Mouse (Mus musculus): ENCODE results near the gene Dusp12. TPM values are rescaled to one million over a fixed set of nuclear protein-coding genes. Genes with fewer than 3 reads are reported as not detected.

Dusp12 gene
- polyA plus RNA-seq, 1 experiment, result 13.8 TPM

DNA sequence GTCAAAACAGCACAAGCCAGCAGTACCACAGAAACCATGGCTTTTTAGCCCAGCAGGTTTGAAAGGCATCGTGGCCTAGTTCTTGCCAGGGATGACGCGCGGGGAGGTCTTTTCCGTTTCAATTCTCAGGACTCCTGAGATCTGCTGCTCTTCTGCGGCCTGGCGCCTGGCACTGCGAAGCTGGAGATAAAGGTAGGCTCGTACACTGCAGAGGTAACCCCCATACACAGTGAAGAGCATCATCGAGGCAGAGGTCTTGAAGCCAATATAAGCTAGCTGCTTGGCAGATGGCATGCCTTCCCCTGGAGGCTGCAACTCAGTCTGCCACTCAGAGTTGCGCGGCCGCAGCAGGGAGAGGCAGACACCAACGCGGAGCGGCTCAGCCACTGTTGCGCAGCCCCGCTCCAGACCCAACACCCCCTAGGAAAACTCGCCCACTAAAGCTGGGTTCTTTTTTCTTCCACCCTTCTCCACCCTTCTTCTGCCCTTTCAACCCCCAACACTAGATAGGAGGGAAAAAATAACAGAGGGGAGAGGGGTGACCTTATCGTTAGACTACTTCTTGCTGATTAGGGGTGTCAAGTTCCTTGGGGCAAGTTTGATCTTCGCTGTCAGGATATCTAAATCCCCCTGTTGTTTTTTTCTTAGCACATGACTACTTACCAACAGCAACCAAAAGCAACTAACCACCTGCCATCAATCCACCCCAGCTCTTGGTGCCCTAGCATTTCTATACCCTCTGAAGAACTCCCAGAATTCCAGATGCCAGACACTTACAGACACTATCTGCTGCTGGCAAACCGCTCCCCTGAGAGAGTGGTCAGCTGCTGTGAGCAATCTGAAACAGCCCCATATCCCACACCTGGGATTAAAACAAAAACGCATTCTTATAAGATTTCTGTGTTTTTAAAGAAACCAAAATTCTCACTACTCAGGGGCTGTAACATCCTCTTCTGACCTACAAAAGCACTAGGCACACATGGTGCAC, 34.4 kb downstream of the Dusp12 start:
- 93% methylated on average over 23 of the region's 23 CpGs for WGBS
- Histone ChIP-seq H3K4me1 (ENCODE audit: control insufficient read depth, insufficient read depth, low read length) (no peaks in the 10 kb centered on the region), H3K4me3 (ENCODE audit: insufficient read depth, low read depth, low read length) (no peak overlapping the region), H3K27ac (ENCODE audit: insufficient read depth, low read depth, low read length) (no peak overlapping the region), H3K27me3 (replicated peaks; ENCODE audit: control insufficient read depth, insufficient read depth, low read length) (no peaks in the 10 kb centered on the region), H3K36me3 (ENCODE audit: control insufficient read depth, insufficient read depth, low read length) (no peaks in the 10 kb centered on the region; the same call in 1 of the 2 replicates)
- DNase-seq, result no peak
- TF ChIP-seq POLR2A (IDR thresholded peaks at IDR 0.05; ENCODE audit: low read depth, low read length), result no peak
- no peak for TF ChIP-seq CTCF (conservative IDR thresholded peaks at IDR 0.05; ENCODE audit: insufficient read depth, insufficient read length, low read depth, low read length)

DNA sequence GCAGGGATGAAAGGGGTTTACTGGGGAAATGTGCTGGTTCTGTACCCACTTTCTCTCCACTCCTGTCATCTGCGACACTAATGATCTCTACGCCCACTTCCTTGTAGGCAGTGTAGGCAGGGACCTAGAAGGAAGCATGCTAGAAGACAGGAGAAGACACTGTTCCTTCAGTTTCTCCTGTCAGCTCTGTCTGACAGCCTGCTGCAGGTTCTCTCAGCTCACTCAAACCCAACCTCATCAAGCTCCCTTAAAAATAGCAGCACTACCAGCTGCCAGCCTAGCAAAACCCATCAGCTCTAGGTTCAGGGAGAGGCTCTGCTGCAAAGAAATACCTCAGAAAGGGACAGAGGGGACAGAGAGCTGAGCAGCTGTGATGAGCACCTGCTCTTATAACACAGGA, 35.3 kb downstream of the Dusp12 start:
- Histone ChIP-seq H3K27ac (ENCODE audit: insufficient read depth, low read depth, low read length) (no peak overlapping the region), H3K4me3 (ENCODE audit: insufficient read depth, low read depth, low read length) (no peak overlapping the region), H3K4me1 (ENCODE audit: control insufficient read depth, insufficient read depth, low read length) (no peaks in the 10 kb centered on the region), H3K27me3 (replicated peaks; ENCODE audit: control insufficient read depth, insufficient read depth, low read length) (no peaks in the 10 kb centered on the region), H3K36me3 (ENCODE audit: control insufficient read depth, insufficient read depth, low read length) (no peaks in the 10 kb centered on the region; the same call in 1 of the 2 replicates)
- WGBS, result 85% methylated on average over 2 of the region's 2 CpGs
- TF ChIP-seq CTCF (conservative IDR thresholded peaks at IDR 0.05; ENCODE audit: insufficient read depth, insufficient read length, low read depth, low read length) (no peak), POLR2A (IDR thresholded peaks at IDR 0.05; ENCODE audit: low read depth, low read length) (no peak)
- DNase-seq, result no peak

DNA sequence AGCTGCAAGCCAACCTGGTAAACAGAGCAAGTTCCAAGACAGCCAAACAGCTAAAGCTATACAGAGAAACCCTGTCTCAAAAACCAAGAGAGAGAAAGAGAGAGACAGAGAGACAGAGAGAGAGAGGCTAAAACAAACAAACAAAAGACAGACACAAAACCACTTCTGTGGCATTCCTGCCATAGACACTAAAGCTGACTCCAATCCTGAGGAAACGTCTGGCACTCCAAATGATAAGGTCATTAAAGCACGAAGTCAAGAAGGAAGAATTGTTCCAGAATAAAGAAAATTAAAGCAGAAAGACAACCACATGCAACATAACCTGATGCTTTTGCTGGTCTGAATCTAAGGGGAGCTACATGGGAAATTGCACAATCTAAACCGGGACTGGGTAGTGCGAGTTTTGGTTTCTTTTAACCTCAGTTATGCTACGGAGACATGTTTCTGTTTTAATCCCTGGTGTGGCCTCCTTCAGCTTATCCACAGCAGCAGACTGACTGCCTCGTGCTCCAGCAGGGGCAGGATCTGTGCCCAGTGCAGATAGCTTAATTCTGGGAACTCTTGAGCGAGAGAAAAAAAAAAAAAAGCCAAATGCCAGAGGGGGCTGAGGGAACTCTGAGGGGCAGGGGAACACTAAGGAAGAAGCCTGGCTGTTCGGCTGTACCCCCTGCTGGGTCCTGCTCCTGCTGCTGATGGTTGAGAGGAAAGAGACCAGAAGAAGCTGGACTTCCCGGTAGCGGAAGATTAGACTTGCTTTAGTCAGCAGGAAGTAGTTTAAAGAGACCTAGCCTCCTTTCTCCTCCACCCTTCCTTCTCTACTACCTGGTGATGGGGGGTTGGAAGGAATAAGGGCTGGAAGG, 39.7 kb downstream of the Dusp12 start:
- H3K4me3 ChIP-seq (ENCODE audit: insufficient read depth, low read depth, low read length), result no peak overlapping the region
- H3K4me1 ChIP-seq (ENCODE audit: control insufficient read depth, insufficient read depth, low read length), result no peaks in the 10 kb centered on the region
- no peaks in the 10 kb centered on the region for H3K27me3 ChIP-seq (replicated peaks; ENCODE audit: control insufficient read depth, insufficient read depth, low read length)
- TF ChIP-seq POLR2A (IDR thresholded peaks at IDR 0.05; ENCODE audit: low read depth, low read length) (no peak), CTCF (conservative IDR thresholded peaks at IDR 0.05; ENCODE audit: insufficient read depth, insufficient read length, low read depth, low read length) (no peak)
- H3K27ac ChIP-seq (ENCODE audit: insufficient read depth, low read depth, low read length), result no peak overlapping the region
- no peak for DNase-seq
- 71% methylated on average over 10 of the region's 10 CpGs for WGBS
- no peaks in the 10 kb centered on the region; the same call in 1 of the 2 replicates for H3K36me3 ChIP-seq (ENCODE audit: control insufficient read depth, insufficient read depth, low read length)

DNA sequence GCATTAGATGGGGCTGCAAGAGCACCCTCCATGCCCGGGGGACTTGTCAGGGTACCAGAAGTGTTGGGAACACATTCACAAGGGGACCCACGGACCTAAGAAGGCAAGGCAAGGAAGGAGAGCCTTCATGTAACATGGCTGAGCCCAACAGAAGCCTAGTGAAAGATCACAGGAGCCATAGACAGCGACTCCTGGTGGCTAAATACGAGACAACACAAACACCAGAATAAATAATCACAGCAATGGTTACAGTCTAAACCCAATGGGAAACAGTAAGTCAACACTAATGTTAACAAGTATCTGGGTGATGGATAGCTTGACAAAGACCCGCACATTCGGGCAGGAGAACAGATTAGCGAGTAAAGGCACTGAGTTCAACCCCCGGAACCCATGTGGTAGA, 41.0 kb downstream of the Dusp12 start:
- H3K4me3 ChIP-seq (ENCODE audit: insufficient read depth, low read depth, low read length), result no peak overlapping the region
- WGBS, result 69% methylated on average over 8 of the region's 8 CpGs
- no peaks in the 10 kb centered on the region for H3K27me3 ChIP-seq (replicated peaks; ENCODE audit: control insufficient read depth, insufficient read depth, low read length)
- no peaks in the 10 kb centered on the region; the same call in 1 of the 2 replicates for H3K36me3 ChIP-seq (ENCODE audit: control insufficient read depth, insufficient read depth, low read length)
- H3K27ac ChIP-seq (ENCODE audit: insufficient read depth, low read depth, low read length), result no peak overlapping the region
- DNase-seq, result no peak
- TF ChIP-seq POLR2A (IDR thresholded peaks at IDR 0.05; ENCODE audit: low read depth, low read length), result no peak
- TF ChIP-seq CTCF (conservative IDR thresholded peaks at IDR 0.05; ENCODE audit: insufficient read depth, insufficient read length, low read depth, low read length), result peak; percentile 47
- no peaks in the 10 kb centered on the region for H3K4me1 ChIP-seq (ENCODE audit: control insufficient read depth, insufficient read depth, low read length)

DNA sequence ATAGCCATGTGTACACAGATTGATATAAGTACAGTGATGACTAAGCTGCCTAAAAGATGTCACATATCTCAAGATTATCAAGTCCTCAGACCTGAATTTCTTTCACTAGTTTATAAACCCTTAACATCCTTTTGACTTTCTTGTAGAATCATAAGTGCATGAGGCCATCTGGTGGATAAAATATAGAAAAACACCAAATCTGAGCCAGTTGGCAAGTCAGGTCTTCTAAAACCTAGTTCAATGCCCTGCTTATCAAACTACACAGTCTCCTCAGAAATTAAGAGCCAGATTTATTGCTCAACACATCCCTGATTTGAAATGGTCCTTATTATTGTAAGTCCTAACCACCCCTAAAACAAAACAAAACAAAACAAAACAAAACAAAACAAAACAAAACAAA, 45.7 kb downstream of the Dusp12 start:
- no peaks in the 10 kb centered on the region for H3K36me3 ChIP-seq (ENCODE audit: control insufficient read depth, insufficient read depth, low read length)
- TF ChIP-seq CTCF (conservative IDR thresholded peaks at IDR 0.05; ENCODE audit: insufficient read depth, insufficient read length, low read depth, low read length) (0 out of 2 replicates have a peak, but pooled peaks have one; percentile 16), POLR2A (IDR thresholded peaks at IDR 0.05; ENCODE audit: low read depth, low read length) (no peak)
- H3K4me3 ChIP-seq (ENCODE audit: insufficient read depth, low read depth, low read length), result no peak overlapping the region
- no peaks in the 10 kb centered on the region for H3K4me1 ChIP-seq (ENCODE audit: control insufficient read depth, insufficient read depth, low read length)
- H3K27ac ChIP-seq (ENCODE audit: insufficient read depth, low read depth, low read length), result no peak overlapping the region
- peak; percentile 56 for DNase-seq
- H3K27me3 ChIP-seq (replicated peaks; ENCODE audit: control insufficient read depth, insufficient read depth, low read length), result no peaks in the 10 kb centered on the region

DNA sequence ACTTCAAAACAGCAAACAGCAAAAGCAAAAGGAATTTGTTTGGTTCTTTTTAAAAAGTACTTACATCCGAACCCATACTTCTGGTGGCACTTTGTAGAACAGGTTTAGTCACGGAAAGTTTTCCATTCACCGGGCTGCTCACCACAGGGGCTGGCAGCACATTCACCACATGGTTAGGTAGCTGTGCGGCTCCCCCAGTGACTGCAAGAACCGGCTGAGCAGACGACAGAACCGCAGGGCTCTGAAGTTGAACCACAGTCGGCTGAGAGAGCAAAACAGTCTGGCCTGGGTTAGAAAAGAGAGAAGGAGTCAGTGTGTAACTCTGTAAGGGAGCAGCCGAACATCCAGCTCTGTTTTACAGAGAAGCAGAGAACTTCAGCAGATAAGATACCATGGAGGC, 50.6 kb downstream of the Dusp12 start:
- H3K27me3 ChIP-seq (replicated peaks; ENCODE audit: control insufficient read depth, insufficient read depth, low read length), result no peaks in the 10 kb centered on the region
- H3K36me3 ChIP-seq (ENCODE audit: control insufficient read depth, insufficient read depth, low read length), result no peaks in the 10 kb centered on the region
- DNase-seq, result peak; percentile 45
- TF ChIP-seq CTCF (conservative IDR thresholded peaks at IDR 0.05; ENCODE audit: insufficient read depth, insufficient read length, low read depth, low read length) (no peak), POLR2A (IDR thresholded peaks at IDR 0.05; ENCODE audit: low read depth, low read length) (no peak)
- no peaks in the 10 kb centered on the region for H3K4me1 ChIP-seq (ENCODE audit: control insufficient read depth, insufficient read depth, low read length)
- no peak overlapping the region for H3K4me3 ChIP-seq (ENCODE audit: insufficient read depth, low read depth, low read length)
- 69% methylated on average over 9 of the region's 9 CpGs for WGBS
- H3K27ac ChIP-seq (ENCODE audit: insufficient read depth, low read depth, low read length), result no peak overlapping the region

Measured in kidney, adult 2 months (tissue).